In the genomic region with DNA sequence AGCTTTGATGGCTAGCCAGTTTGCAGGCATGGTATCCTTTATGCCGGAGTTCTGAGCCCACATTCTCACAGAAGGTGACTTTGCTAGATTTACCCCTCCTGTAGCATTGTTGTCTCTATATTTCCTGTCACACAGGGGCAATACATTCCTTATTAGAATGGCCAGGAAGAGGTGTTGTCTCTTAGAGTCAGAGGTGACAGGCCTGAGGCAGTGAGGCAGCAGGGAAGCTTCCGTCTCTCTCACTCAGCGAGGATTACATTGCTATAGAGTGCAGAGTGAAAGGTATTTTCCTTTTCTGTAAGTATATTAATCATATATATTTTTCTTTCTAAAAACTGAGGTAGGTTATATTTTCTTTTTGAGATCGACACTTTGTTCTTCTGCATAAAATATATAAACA, we compare ENCODE assay signal across 9 mouse cellular contexts. TPM values are rescaled to one million over a fixed set of nuclear protein-coding genes. Genes with fewer than 3 reads are reported as not detected.
DNase-seq lines count a peak whose midpoint lies in the region; ATAC-seq and TF ChIP-seq lines count a peak whose summit lies in the region.
"Had no signal": no experiment of that assay in that cellular context is flagged by ENCODE, and none has a peak within 500 bp of the region (broad histone marks: within the 10 kb centered on the region; RNA-seq: fewer than 3 reads in every experiment).

No protein-coding gene starts in this region.

- peaks cover 56% of the 10 kb centered on the region for H3K36me3 ChIP-seq in erythroblast, embryonic 14.5 days (ENCODE audit: control insufficient read depth)
- no peaks in the 10 kb centered on the region for H3K36me3 ChIP-seq in kidney, postnatal 0 days (ENCODE audit: insufficient read depth, low read length)
- H3K36me3 ChIP-seq in liver, postnatal 0 days (replicated peaks; ENCODE audit: insufficient read depth, low read length) = no peaks in the 10 kb centered on the region; the same call in 1 of the 2 replicates

- peaks cover 96% of the 10 kb centered on the region for H3K4me1 ChIP-seq in erythroblast, embryonic 14.5 days (ENCODE audit: control insufficient read depth)
- peaks cover 56% of the 10 kb centered on the region for H3K4me1 ChIP-seq in kidney, postnatal 0 days (replicated peaks; ENCODE audit: insufficient read depth, low read length)
- peaks cover 54% of the 10 kb centered on the region for H3K4me1 ChIP-seq in liver, postnatal 0 days (ENCODE audit: insufficient read depth)

- TF ChIP-seq EP300 in liver, postnatal 0 days (IDR thresholded peaks at IDR 0.05; ENCODE audit: low read depth) = no peak; the same call in 1 of the 2 replicates

- peak overlapping the region; percentile 79 for H3K27ac ChIP-seq in kidney, postnatal 0 days
- H3K27ac ChIP-seq in liver, postnatal 0 days (ENCODE audit: low read depth) = peak overlapping the region; percentile 72

- no peaks in the 10 kb centered on the region for H3K27me3 ChIP-seq in erythroblast, embryonic 14.5 days (ENCODE audit: control insufficient read depth)
- H3K27me3 ChIP-seq in kidney, postnatal 0 days (ENCODE audit: insufficient read depth, low read length) = no peaks in the 10 kb centered on the region
- no peaks in the 10 kb centered on the region for H3K27me3 ChIP-seq in liver, postnatal 0 days (ENCODE audit: insufficient read depth, low read length)

- no peak for DNase-seq in kidney, postnatal 0 days (ENCODE audit: low spot score)
- no peak for DNase-seq in kidney, adult 18-20 months
- DNase-seq in liver, postnatal 0 days = no peak
- no peak for DNase-seq in T-cell, adult 2 months (ENCODE audit: low spot score)
- DNase-seq in layer of hippocampus, postnatal 36 days = no peak
- DNase-seq: cerebellum, adult 11 months had no signal

- no peak overlapping the region for H3K9ac ChIP-seq in kidney, postnatal 0 days (ENCODE audit: low read depth, low read length)
- peak overlapping the region; percentile 50 for H3K9ac ChIP-seq in liver, postnatal 0 days (replicated peaks)

- 67% methylated on average over 4 of the region's 4 CpGs for WGBS in kidney, postnatal 0 days
- WGBS in liver, postnatal 0 days (ENCODE audit: insufficient replicate concordance) = 62% methylated on average over 4 of the region's 4 CpGs

- no peak for TF ChIP-seq CTCF in kidney, postnatal 0 days (IDR thresholded peaks at IDR 0.05; ENCODE audit: low read depth)
- TF ChIP-seq CTCF in liver, postnatal 0 days (IDR thresholded peaks at IDR 0.05; ENCODE audit: low read depth) = no peak

- peak overlapping the region; percentile 17; the same call in 1 of the 2 replicates for H3K4me2 ChIP-seq in kidney, postnatal 0 days (ENCODE audit: low read length)
- H3K4me2 ChIP-seq in liver, postnatal 0 days (ENCODE audit: low read depth, low read length) = peak overlapping the region; percentile 66

- H3K9me3 ChIP-seq in erythroblast, embryonic 14.5 days (ENCODE audit: control insufficient read depth, low read length) = peaks cover 6% of the 10 kb centered on the region
- no peaks in the 10 kb centered on the region for H3K9me3 ChIP-seq in kidney, postnatal 0 days (replicated peaks; ENCODE audit: low read length)
- no peaks in the 10 kb centered on the region for H3K9me3 ChIP-seq in liver, postnatal 0 days (ENCODE audit: low read length)

- H3K4me3 ChIP-seq in erythroblast, embryonic 14.5 days (replicated peaks) = peak overlapping the region; percentile 50
- H3K4me3 ChIP-seq in kidney, postnatal 0 days (replicated peaks; ENCODE audit: low read depth, low read length) = no peak overlapping the region
- 0 out of 2 replicates have a peak overlapping the region, but pooled peaks have one; percentile 13 for H3K4me3 ChIP-seq in liver, postnatal 0 days (ENCODE audit: low read depth, low read length)

- ATAC-seq in erythroblast, adult 5-6 weeks (replicated peaks; ENCODE audit: low FRiP score, poor library complexity, severe bottlenecking) = no peak
- no peak for ATAC-seq in kidney, postnatal 0 days (replicated peaks; ENCODE audit: low FRiP score, low read depth)
- ATAC-seq in erythroid progenitor cell, adult 5-6 weeks (replicated peaks; ENCODE audit: low FRiP score, poor library complexity, severe bottlenecking) = peak; percentile 8; the same call in 1 of the 2 replicates
- ATAC-seq in liver, postnatal 0 days = 0 out of 2 replicates have a peak, but pooled peaks have one; percentile 43

RNA-seq across cellular contexts. Expression of gene Cyth3, which starts 11.6 kb away (rescaled TPM):
- polyA plus RNA-seq in erythroblast, embryonic 14.5 days (2012) = 2.5 and 3.2 TPM in 2 replicates
- total RNA-seq in erythroblast, adult 5-6 weeks (2015; ENCODE audit: low replicate concordance) = 105 and 106 TPM in 2 replicates
- total RNA-seq in erythroblast, adult 5-6 weeks (2017; ENCODE audit: low replicate concordance) = 145 and 205 TPM in 2 replicates
- polyA plus RNA-seq in kidney, postnatal 0 days (2015; fragmentation: Nextera tagmentation; extraction: Ambion mirVana) = 74.3 and 76.7 TPM in 2 replicates
- 42.2 and 63.7 TPM in 2 replicates for total RNA-seq in erythroid progenitor cell, adult 5-6 weeks (2015; ENCODE audit: low replicate concordance)
- total RNA-seq in erythroid progenitor cell, adult 5-6 weeks (2017; ENCODE audit: low replicate concordance) = 53.3 and 72.6 TPM in 2 replicates
- polyA plus RNA-seq in liver, postnatal 0 days (2015; fragmentation: Nextera tagmentation; extraction: Ambion mirVana) = 12.1 and 15.3 TPM in 2 replicates
- 10 to 100 TPM; 44.2 to 48.6 TPM for total RNA-seq in layer of hippocampus, postnatal 36 days (2021)

Comparison
In these comparisons a context has a peak if more than half of its experiments do, and no peak if none do; other contexts are left out.
1. ATAC-seq: peak in erythroid progenitor cell, adult 5-6 weeks (single experiment) and liver, postnatal 0 days (single experiment); none in erythroblast, adult 5-6 weeks (single experiment) and kidney, postnatal 0 days (single experiment).